Mouse (Mus musculus) limb, embryonic 15.5 days (tissue): Measurements from ENCODE around the gene Mindy2. TPM values are rescaled to one million over a fixed set of nuclear protein-coding genes. Genes with fewer than 3 reads are reported as not detected.
"Not testable (repeated sequence)": the region's sequence is repeated elsewhere in the genome, so short reads cannot be mapped to it uniquely, and the experiment has no call there.

Experiments used
- ATAC-seq: fragments of 200-750 bp; cut with Nextera tagmentation; 2 replicates; pipeline ENCODE4 v1.8.0; 2017; ENCODE audit warnings: low read depth, moderate TSS enrichment; ENCODE audit not compliant: insufficient number of reproducible peaks, low FRiP score, low TSS enrichment
- H3K27ac ChIP-seq: fragments of 300-500 bp; sonication (generic); 2 replicates; pipeline ENCODE4 v1.5.1; 2015; ENCODE audit warnings: moderate library complexity, mild to moderate bottlenecking, inconsistent platforms
- H3K27me3 ChIP-seq: fragments of 300-500 bp; sonication (generic); 2 replicates; pipeline ENCODE4 v1.6.1; 2015; ENCODE audit warnings: inconsistent platforms
- H3K36me3 ChIP-seq: fragments of 300-500 bp; sonication (generic); 2 replicates; pipeline ENCODE4 v1.6.1; 2015; ENCODE audit warnings: inconsistent platforms
- H3K4me1 ChIP-seq: fragments of 300-500 bp; sonication (generic); 2 replicates; pipeline ENCODE4 v1.6.1; 2015; ENCODE audit warnings: inconsistent platforms
- H3K4me2 ChIP-seq: fragments of 300-500 bp; sonication (generic); 2 replicates; pipeline ENCODE4 v1.6.1; 2015; ENCODE audit warnings: mild to moderate bottlenecking, inconsistent platforms
- H3K4me3 ChIP-seq: fragments of 300-500 bp; sonication (generic); 2 replicates; pipeline ENCODE4 v1.5.1; 2015; ENCODE audit warnings: mild to moderate bottlenecking, inconsistent platforms
- H3K9ac ChIP-seq: fragments of 300-500 bp; sonication (generic); 2 replicates; pipeline ENCODE4 v1.6.1; 2015; ENCODE audit warnings: inconsistent platforms
- H3K9me3 ChIP-seq: fragments of 300-500 bp; sonication (generic); 2 replicates; pipeline ENCODE4 v1.6.1; 2016; ENCODE audit warnings: inconsistent platforms
- WGBS: fragments of 180-500 bp; shearing (Covaris S2); methylation state at CpG from one replicate; pipeline ENCODE4 v1.1.7; 2015; 5-methylcytosine and 5-hydroxymethylcytosine counted together
- polyA plus RNA-seq: library from polyadenylated mRNA; unstranded; fragments of >200 nt; fragmentation: Nextera tagmentation; extraction: Ambion mirVana; gene quantifications from 2 replicates; pipeline ENCODE4 v1.2.1, GENCODE M21; 2015

Mindy2 gene
- polyA plus RNA-seq, 1 experiment from 2014 or later = 13.3 TPM

DNA sequence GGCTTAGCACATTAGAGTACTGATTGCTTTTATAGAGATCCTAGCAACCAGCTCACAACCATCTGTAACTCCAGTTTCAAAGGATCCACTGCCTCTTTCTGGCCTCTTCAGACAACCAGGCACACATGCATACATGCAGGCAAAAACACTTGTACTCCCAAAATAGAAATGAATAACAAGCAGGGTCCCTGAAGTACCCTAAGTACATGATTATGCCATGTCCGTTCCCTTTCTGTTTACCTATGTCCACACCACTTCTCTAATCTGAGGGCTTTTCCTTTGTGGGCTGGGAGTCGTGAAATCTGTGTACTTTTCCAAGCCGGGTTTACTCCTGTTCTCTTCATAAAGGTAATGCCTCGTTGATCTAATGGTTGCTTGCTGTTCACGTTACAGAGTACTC, 89.3 kb downstream of the Mindy2 start:
- Histone ChIP-seq H3K4me1 (no peaks in the 10 kb centered on the region), H3K9me3 (no peaks in the 10 kb centered on the region), H3K27me3 (no peaks in the 10 kb centered on the region), H3K36me3 (peaks cover 13% of the 10 kb centered on the region), H3K9ac (no peak overlapping the region), H3K27ac (no peak overlapping the region), H3K4me3 (no peak overlapping the region), H3K4me2 (no peak overlapping the region)
- 81% methylated on average over 5 of the region's 5 CpGs for WGBS
- no peak for ATAC-seq

DNA sequence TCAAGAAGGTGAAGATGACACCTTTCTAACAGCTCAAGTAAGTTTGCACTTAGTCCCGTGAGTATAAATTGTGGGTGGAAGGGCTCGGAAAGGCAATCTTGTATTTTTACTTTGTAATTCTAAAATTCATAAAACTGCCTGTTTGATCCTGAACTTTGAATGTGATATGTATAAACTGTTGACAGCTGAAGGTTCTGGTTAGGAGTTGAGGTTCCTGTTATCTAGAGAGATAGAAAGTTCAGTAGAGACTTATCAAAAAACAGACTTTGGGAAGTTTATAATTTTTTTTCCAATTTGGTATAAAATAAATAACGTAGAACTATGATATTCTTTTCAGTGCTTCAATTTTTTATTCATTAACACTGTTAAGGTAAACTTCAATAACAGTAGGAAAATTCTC, 94.1 kb downstream of the Mindy2 start:
- H3K9me3 ChIP-seq = no peaks in the 10 kb centered on the region
- no peak overlapping the region for H3K9ac ChIP-seq
- no peak overlapping the region for H3K4me3 ChIP-seq
- H3K4me1 ChIP-seq = no peaks in the 10 kb centered on the region
- no peak overlapping the region for H3K27ac ChIP-seq
- ATAC-seq = no peak
- H3K27me3 ChIP-seq = no peaks in the 10 kb centered on the region
- 0 out of 2 replicates have a peak, but pooled peaks cover 10% of the 10 kb centered on the region for H3K36me3 ChIP-seq
- 89% methylated on average over 3 of the region's 3 CpGs for WGBS
- H3K4me2 ChIP-seq = no peak overlapping the region

DNA sequence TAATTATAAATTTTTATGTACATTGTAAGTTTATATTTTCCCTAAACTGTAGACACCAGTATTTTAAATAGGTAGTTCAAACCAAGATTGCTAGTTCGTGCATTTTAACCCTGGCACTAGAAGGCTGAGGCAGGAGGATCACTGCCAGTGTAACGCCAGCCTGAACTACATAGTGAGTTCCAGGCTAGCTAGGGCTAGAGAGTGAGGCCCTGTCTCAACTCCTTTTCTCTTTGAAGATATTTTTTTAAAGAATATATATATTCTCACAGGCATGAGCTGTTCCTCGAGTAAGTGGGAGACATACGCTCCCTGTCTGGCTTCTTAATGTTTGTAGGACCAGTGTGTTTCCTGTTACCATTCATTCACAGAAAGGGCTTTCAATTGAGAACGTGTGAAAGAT, 100.2 kb downstream of the Mindy2 start:
- no peak overlapping the region for H3K4me3 ChIP-seq
- WGBS = 90% methylated on average over 5 of the region's 5 CpGs
- H3K9me3 ChIP-seq = 0 out of 2 replicates have a peak, but pooled peaks cover 3% of the 10 kb centered on the region
- H3K27me3 ChIP-seq = no peaks in the 10 kb centered on the region
- H3K36me3 ChIP-seq = peaks cover 21% of the 10 kb centered on the region
- H3K4me1 ChIP-seq = no peaks in the 10 kb centered on the region
- no peak overlapping the region for H3K4me2 ChIP-seq
- no peak overlapping the region for H3K9ac ChIP-seq
- no peak for ATAC-seq
- H3K27ac ChIP-seq = no peak overlapping the region

DNA sequence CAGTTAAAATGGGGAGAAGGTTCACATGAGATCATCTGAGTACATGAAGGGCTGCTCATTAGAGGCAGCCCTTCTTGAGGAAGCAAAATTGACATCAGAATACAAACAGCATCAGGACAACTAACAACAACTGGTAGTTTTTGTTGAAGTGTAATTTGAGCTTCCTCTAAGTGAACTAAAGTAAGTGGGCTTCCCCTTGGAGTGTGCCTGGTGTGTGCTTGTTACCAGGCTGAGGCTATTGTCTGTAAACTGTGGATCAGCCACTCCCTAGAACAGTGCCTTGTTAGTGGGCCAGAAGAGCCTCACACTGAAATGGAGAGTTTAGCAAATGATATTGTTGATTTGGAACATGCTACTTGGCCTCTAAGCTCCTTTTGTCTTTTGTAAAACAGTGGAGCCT, 101.5 kb downstream of the Mindy2 start:
- no peak overlapping the region for H3K27ac ChIP-seq
- H3K4me2 ChIP-seq = no peak overlapping the region
- H3K27me3 ChIP-seq = no peaks in the 10 kb centered on the region
- no peak overlapping the region for H3K4me3 ChIP-seq
- 0 out of 2 replicates have a peak, but pooled peaks cover 3% of the 10 kb centered on the region for H3K9me3 ChIP-seq
- ATAC-seq = no peak
- no peaks in the 10 kb centered on the region for H3K4me1 ChIP-seq
- H3K9ac ChIP-seq = no peak overlapping the region
- H3K36me3 ChIP-seq = peaks cover 25% of the 10 kb centered on the region

DNA sequence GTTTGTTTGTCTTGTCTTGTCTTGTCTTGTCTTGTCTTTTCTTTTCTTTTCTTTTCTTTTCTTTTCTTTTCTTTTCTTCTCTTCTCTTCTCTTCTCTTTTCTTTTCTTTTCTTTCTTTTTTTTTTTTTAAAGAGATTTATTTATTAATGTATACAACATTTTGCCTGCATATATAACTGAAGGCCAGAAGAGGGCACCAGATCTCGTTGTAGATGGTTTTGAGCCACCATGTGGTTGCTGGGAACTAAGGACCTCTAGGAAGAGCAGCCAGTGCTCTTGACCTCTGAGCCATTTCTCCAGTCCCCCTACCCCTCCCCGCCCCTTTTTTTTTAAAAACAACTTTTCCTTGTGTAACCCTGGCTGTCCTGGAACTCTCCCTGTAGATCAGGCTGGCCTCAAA, 104.7 kb downstream of the Mindy2 start:
- not testable (repeated sequence) for H3K4me2 ChIP-seq, H3K9me3 ChIP-seq, ATAC-seq, H3K27me3 ChIP-seq, H3K4me3 ChIP-seq, H3K9ac ChIP-seq, H3K4me1 ChIP-seq, H3K27ac ChIP-seq
- 95% methylated on average over 2 of the region's 2 CpGs for WGBS
- H3K36me3 ChIP-seq = peaks cover 25% of the 10 kb centered on the region

DNA sequence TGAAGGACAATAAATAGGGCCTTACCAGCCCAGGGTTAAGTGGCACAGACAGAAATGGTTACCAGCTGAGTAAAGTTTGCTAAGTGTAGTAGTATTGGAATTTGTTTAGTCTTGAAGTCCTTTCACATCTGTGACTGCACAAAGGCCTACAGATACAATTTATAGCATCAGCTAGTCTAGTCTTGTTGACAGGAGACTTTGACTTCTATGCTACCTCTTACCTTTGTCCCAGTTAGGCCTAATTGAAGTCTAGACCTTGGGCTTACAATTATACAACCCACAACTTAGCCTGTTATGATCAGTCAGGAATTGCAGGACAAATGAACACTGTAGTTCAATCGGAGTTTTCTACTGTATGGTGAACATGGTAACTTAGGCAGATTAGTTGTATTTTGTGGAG, 105.5 kb downstream of the Mindy2 start:
- no peaks in the 10 kb centered on the region for H3K4me1 ChIP-seq
- H3K27ac ChIP-seq = no peak overlapping the region
- H3K9me3 ChIP-seq = 0 out of 2 replicates have a peak, but pooled peaks cover 3% of the 10 kb centered on the region
- ATAC-seq = no peak
- H3K4me3 ChIP-seq = no peak overlapping the region
- peaks cover 25% of the 10 kb centered on the region for H3K36me3 ChIP-seq
- 92% methylated on average over 1 of the region's 1 CpGs for WGBS
- H3K9ac ChIP-seq = no peak overlapping the region
- H3K4me2 ChIP-seq = no peak overlapping the region
- no peaks in the 10 kb centered on the region for H3K27me3 ChIP-seq

Other genes starting within 250 kb of the Mindy2 start
- gene Ccnb2, start 235.6 kb downstream of the Mindy2 start, polyA plus RNA-seq = 133 and 136 TPM in 2 replicates
- 22.8 and 25.5 TPM in 2 replicates for gene Rnf111, start 153.4 kb downstream of the Mindy2 start, polyA plus RNA-seq
- gene Sltm, start 114.4 kb downstream of the Mindy2 start, polyA plus RNA-seq = 47.4 and 52.8 TPM in 2 replicates
- gene Gm10642, start 923 bp downstream of the Mindy2 start, polyA plus RNA-seq = 0.23 and 0.35 TPM in 2 replicates
- gene Adam10, start 21.8 kb upstream of the Mindy2 start, polyA plus RNA-seq = 60.0 and 62.9 TPM in 2 replicates